Mouse (Mus musculus) lung, postnatal 36 days (tissue): ENCODE results near the gene Npff.

Experiments
- DNase-seq: peaks from one replicate; pipeline ENCODE4 v3.0.0; 2022; ENCODE audit warnings: mixed read lengths

The Npff gene

DNA sequence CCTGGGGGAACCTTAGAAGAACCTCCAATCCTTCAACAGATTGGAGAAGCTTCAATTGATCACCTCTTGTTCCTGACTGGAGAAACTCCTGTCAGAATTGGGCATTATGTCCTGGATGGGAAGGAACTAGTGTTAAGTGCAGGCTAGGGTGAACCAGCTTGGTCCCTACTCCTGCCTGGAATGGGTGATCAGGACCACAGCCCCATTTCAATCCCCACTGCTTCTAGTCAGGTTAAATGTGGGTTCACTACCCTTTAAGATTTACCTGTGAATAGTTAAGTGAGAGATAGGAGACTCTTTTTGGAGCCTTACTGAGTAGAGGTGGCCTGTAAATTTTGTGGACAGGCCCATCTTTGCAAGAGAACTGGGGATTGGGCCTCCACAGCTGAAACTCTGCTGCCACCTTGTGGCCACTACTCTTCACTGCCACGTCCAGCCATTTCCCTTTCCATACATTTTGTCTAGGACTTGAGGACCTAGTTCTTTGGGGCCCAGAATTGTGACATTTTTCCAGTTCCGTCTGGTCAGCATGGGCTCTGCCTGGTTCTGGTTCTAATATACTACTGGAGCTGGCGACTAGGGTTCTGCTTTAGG lies at the start of gene Npff:
Gene Npff (minus strand): TSS at position 51 of the 594 bp plus-strand sequence.
- DNase-seq: peak; percentile 84

DNA sequence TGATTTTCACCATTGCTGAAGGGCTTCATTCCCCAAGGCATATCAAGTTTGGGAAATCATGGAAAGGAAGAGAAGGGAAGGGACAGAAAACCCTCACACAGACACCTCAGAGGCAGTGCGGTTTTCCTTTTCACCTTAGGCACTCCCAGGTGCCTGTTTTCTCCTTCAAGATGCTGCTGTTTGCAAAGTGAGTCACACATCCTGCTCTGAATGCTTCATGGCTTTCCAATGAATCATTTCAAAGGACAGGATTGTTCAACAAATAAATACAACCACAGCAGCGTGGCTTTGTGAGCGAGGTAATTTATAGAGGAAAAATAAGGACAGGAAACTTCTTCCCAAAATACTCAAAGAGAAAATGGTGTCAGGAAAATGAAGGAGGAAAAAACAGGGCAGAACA lies 47.3 kb upstream of the Npff start:
- peak; percentile 48 for DNase-seq

DNA sequence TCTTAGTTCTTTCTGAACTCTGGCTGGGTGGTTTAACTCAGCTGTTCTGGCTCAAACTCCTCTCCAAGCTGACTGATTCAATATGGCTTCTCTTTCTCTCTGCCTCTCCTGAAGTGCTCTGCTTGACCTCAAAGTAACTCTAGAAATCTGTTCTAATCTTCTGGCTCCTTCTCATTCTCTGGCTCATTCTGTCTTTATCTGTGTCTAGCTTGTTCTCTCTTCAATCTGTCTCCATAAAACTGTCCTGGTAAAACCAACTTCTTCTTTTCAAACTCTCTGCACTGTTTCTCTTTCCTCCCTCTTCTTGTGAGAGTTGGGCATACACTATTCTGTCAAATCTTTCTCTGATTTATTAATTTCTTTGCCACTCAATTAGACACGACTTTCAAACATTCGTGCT lies 43.1 kb upstream of the Npff start:
- no peak for DNase-seq

DNA sequence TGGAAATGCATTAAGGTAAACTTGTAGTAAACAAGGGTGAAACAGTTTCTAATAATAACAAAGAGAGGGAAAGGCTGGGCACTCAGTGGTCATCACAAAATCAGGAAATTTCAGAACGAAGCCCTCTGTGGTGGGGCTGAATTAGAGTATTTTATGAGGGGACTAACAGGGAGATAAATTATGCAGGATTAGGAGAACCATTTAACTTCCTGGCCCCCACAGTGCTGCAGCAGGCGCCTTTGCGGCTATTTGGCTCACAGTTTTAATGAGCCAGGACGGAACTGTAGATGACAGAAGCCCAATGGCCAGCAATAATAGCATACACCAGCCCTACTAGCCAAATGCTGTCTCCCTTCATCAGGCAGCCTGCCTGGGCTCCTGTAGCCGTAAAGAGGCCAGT lies 38.9 kb upstream of the Npff start:
- no peak for DNase-seq

DNA sequence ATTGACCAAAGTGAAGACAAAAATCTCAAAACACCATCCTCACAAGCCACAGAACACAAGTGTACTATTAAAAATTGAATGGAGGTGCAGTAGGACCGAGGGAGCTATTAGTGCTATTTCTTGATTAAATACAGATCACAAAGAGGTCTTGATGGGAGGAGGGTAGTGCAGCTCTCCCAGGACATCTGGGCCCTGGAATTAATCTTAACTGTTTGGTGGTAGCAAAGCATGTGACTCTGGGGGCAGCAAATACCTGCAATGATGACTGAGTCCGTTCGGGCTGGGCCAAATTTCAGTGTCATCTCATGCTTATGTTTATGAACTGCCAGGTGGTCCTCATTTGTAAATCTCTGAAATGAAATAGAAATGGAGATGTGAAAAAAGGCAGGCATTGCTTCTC lies 38.3 kb upstream of the Npff start:
- no peak for DNase-seq

DNA sequence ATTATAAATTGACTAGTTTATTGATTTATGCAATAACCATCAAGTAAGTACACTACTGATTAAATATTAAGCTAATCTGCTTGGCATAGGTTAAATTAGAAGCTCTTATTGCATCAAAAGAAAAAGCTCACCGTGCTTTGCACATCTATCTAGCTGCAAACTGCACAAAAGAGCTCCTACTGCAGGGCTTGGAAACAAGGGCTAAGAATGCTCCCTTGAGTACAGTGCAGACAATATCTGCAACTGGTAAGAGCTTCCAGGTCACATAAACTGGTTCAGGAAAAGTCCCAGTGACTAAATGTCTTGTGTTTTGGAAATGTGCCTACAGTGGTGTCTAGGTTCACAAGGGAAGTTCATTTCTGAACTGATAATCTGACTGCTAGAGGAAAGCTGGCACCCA lies 37.7 kb upstream of the Npff start:
- DNase-seq: no peak

DNA sequence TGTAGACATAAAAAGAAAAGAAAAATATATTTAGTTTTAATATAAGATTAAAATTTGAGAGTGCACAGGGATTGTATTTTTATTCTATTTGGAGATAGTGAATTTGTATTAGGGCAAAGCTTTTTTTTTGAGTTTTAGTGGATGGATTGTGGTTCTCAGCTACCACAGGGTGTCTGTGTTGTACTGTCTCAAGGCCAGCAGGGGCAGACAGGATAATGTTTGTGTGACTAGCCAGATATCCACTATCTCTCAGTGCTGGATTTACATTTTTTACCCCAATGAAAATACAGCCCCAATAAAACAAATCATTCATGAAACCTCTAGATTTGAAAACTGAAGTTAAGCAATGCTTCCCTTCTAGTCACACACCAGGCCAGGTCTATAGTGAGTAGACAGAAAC lies 32.8 kb upstream of the Npff start:
- no peak for DNase-seq

DNA sequence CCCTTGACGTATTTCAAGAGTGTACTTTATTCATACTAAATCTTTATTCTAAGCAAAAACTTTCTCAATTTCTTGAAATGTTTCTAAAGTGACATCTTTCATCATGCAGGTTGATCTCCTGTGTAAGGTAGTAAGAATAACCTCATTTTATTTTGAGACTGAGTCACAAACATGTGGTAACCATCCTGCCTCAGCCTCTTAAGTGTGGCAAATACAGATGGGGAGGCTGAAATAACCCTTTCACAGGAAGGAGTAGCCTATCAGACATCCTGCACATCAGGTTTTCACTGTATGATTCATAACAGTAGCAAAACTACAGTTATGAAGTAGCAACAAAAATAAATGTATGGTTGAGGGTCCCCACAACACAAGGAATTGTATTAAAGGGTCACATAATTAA lies 30.8 kb upstream of the Npff start:
- no peak for DNase-seq

DNA sequence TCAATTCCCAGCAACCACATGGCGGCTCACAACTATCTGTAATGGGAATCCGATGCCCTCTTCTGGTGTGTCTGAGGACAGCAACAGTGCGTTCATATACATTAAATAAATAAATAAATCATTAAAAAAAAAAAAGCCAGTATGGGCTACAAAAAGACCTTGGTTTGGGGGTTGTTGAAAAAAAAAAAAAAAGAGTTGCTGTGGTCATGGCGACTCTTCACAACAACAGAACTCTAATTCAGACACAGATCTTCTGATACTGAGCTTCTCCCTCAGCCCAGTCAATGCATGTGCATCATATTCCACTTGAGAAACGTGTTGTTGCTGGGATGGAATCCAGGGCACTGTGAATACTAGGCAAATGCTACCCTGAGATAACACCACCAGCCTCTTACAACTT lies 27.9 kb upstream of the Npff start:
- no peak for DNase-seq

DNA sequence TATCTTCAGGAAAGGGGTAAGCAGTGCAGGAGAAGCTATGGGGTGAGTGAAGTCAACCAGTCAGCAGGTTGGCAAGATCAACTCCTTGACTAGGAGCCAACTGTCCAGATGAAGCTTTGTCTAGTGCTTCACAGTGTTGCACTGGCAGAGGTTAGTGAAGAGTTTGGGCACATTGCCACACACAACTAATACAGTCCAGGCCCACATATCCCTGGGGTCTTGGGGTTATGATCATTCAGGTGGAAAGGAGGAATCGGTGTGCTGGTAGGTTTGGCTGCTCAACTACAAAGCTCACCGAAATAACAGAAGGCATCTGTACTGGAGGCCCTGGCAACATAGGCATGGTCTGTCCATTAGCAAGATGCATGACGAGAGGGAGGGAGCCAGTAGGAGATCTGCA lies 22.7 kb upstream of the Npff start:
- DNase-seq: no peak

DNA sequence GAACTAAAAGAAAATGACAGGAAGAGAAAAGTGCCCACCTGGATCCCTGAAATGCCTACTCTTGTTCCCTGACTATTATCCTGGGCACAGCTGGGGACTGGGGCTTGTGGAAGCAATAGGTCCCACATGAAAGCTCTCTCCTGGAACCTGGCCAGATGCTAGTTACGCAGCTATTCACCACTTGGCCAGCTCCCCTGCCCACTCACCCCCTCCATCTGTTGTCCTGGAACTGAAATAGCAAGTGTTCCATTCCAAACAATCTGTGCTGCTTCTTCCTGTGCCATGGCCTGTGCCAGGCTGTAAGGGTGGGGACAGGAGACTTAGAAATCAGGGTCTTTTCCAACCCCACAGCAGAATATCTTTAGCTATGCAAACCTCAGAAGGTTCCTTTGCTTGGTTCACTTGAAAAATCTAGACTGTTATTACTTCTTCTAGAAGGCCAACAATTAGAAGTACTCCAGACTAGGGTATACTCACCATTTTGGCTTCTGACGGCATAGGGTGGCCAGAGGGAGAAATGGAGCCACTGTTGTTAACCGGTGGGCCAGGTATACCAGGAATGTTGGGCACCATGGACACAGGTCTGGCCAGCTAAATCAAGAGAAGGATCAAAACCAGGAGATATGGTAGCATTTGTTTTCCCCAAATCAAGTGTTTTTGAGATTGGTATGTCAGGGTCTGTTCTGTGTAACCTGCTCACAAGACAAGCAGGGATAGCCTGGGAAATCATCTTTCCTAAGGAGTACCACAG lies 22.1 kb upstream of the Npff start:
- DNase-seq: peak; percentile 80

DNA sequence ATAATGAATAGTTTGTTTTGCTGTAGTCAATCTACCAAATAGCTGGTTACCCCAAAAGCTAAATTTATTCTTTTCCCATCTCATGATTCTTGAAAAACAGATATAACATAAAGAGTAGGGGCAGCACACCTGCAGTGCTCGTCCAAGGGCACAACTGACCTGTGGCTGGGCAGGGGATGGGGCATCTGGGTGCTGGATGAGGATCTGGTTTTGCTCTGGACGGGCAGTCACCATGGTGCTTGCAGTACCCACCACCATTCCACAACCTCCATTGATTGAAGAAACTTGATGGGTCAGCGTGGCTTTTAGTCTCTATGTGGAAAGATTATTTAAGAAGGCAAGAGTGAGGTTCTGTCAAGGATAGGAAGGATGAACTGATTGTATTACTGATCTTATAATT lies 21.5 kb upstream of the Npff start:
- DNase-seq: no peak

DNA sequence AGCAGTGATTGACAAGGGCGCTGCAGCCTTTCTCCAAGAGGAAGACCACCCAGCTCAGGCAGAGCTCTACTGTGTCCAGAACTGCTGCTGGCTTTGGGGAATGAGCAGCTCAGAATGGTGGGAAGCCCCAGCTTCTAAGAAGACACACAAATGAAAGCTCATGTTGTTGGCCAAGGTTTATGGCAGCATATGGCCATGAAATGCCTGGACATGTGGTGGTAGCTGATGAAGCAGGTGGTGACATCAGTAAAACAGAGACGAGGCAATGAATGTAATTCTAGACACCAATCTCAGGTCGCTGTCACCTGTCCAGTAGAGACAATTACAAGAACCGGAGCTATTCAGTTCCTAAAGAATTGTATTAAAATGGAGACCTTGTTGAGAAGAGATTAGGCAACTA lies 20.1 kb upstream of the Npff start:
- DNase-seq: no peak

DNA sequence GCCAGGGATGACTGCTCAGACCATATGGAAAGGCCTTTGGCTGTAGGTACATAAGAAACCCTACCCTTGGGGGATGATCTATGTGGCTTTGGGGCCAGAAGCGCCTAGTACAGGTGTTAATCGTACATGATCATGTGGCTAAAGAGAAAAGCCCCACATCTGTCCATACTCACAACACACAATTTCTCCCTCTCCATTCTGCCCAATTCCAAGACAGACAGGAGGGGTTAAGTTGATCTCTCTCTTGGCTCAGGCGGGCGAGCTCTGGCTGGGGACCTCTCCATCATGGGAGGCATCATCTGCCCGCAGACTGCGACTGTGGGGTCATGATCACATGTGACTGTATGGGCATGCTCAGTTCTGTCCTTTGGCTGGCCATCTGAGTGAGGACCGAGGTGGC lies 9.2 kb upstream of the Npff start:
- DNase-seq: no peak

DNA sequence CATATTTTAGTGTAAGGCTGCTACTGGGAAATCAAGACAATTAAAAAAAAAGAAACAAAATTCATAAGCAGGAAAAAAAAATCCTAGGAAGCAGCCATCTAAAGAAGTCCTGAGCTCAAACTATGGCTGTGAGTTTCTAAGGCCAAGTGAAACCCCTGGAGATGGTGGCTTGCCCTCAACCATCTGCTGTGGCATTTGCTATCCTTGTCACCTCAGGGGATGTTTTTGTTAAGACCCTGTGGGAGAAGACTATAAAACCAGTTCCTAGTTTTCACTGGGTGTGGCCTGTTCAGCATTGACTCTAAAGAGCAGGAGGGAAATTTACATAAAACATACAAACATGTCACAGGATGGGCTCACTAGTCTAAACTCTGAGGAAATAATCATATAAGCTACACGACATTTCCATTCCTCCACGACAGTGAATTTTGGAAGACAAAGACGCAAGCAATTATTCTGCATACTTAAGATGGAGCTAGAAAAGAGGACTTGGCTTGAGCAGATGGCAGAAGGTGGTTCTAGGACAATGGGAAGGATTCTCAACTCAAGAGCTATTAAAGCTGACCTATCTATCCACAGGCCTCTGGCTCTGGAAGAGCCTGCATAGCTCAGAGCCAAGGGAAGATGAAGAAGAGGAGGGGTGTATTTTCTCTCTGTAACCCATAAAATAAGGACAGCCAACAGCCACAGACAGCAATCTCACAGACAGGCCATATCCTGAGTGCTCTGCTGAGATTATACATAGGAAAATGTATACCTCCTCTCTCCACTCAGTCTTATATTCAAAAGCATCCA lies 7.6 kb upstream of the Npff start:
- no peak for DNase-seq

DNA sequence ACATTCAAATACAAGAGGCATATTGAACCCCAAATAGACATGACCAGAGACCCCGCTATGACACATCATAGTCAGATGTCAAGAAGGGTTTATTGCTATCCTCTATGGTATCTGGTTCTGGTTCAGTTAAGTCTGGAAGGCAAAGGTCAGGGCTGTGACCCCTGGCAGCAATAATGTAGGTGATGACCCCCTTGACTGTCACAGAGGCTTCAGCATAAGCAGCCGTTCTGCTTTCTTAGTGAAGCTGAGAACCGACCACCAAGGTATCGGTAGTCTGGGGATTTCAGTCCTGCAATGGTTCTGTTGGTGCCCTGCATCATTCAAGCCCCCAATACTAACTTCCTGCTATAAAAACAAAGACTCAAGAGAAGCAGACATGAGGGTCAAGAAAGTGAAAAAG lies 6.8 kb upstream of the Npff start:
- no peak for DNase-seq

DNA sequence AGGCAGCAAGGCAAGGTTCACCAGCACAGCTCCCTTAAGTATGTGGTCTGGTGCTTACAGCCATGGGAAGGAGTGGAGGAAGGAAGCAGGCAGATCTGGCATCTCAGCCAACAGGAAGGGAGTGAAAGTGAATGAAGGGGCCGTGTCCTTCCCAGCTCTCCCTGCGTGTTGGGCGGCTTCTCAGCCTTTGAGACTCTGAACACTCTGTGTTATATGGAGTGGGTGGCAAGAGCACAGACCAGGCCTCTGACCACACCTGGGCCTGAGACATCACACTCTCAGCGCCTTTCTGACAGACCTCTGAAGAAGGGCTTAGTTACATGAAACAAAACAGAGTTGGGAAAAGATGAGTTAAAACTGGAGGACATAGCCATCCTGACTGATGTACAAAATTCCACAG lies 5.8 kb upstream of the Npff start:
- no peak for DNase-seq

DNA sequence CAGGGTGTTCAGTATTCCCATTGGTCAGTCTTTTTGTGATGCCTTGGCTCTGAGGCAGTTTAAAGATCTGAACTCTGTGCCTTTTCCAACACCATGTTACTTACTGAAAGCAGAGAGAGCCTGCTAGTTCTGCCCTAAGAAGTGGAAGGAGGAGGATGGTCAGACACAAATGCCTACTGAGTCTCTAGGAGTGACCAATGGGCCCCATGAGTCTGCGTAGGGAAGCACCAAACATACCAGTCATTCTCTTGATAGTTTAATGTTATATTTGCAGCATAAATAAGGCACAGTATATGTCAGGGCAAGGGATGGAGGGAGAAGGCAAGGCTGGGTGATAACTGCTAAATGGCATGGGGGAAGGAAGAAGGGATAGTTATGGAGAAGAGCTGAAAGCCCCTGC lies 3.7 kb upstream of the Npff start:
- no peak for DNase-seq

DNA sequence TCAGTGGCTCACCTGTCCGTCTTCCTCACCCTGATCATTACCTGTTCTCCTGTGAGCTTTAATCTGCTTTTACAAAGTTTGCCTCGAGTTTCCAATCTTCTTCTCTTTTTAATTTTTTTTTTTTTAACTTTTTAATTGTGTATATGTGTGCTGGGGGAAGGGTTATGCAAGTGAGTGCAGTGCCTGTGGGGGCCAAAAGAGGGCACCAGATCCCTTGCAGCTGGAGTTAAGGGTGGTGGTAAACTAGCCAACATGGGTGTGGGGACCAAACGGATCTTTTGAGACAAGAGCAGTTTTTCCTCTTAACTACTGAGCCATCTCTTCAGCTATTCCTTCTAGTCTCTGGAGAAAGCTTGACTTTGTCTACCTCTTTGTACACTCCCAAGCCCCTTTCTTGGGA lies 3.2 kb upstream of the Npff start:
- no peak for DNase-seq

DNA sequence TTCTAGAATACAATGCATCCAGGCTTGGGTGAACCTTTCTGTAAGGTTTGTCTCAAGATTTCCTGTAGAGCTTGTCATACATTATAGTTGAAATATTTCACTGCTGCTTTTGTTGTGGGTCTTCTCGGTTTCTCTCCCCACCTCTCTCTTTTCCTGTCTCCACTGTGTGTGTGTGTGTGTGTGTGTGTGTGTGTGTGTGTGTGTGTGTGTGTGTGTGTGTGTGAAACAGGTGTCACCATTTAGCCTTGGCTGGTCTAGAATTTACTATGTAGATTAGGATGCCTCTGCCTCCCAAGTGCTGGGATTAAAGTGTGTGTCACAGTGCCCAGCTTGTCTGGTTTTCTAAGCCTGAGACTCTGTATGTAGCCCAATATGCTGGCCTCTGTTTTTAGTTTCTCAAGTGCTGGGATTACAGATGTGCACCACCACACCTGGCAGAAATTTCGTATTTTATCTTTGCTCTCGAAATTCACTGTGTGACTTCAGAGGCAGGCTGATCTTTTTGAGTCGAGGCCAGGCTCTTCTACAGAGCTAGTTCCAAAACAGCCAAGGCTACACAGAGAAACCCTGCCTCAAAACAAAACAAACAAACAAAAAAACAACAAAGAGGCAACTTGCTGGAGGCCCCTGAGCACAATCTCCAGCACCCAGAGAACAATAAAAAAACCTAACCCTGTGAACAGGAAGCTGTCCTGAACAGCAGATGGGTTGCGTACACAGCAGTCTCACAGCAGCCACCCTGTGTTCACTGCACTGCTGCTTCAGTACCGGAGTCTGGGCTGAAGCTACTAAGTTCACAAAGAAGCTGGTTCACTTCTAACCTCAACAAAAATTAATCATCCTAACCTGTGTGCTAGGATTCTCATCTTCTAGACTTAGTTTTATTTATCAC lies 1.6 kb upstream of the Npff start:
- no peak for DNase-seq

DNA sequence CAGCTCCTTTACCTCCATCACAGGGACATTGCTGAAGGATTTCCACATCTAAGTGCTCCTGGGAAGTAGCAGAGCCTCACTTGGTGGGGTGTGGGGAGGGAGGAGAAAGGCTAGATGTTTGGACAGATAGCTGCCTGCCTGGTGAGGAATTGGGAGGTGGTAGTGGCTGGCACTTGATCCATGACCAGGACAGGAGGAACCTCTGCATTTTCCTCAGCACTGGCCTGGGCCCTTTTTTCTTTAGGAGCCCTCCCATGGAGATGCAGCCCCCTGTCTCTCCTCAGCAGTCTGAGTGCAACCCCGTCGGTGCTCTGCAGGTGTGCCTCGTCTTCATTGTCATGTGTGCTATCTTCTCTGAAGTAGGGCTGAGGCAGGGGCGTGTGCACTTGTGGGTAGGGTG lies 3.3 kb downstream of the Npff start:
- DNase-seq: no peak

DNA sequence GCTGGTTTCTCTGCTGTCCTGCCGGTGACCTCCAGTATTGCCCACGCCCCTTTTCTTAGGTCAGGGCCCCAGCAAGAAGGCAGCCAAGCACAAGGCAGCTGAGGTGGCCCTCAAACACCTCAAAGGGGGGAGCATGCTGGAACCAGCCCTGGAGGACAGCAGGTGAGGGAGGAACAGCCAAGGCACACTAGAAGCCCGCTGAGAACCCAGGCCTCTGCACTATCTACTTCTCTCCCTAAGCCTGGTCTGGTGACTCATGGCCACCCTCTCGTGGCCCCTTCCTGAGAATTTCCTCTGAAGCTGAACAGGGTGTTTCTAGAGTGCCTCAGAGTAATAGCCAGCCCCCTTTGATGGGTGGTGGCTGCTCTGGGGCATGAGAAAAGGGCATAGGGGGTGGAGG lies 4.3 kb downstream of the Npff start:
- no peak for DNase-seq
